Comparison of ENCODE assay signal across 21 mouse cellular contexts in the genomic region with DNA sequence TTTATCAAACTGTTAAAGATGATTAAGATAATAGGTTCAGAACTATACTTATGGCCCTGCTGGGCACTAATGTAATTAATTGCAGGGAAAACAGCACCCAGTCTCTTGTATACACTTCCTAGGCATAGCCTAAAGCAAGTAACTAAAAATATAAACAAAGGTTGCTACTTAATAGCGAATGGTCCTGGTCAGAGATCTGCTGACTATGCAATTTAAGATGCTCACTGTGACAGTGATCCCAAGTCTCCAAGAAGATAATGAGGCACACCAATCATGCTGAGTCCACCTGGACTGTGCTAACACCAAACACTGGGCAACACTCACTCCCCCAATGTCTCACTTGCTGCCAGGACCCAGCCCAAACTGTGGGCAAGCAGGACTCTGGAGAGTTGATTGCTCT. TPM values are rescaled to one million over a fixed set of nuclear protein-coding genes. Genes with fewer than 3 reads are reported as not detected.
"Had no signal": no experiment of that assay in that cellular context is flagged by ENCODE, and none has a peak within 500 bp of the region (broad histone marks: within the 10 kb centered on the region; RNA-seq: fewer than 3 reads in every experiment).

No protein-coding gene starts in this region.

- H3K4me2 ChIP-seq: neural tube, embryonic 13.5 days; neural tube, embryonic 15.5 days; stomach, embryonic 15.5 days had no signal

- H3K4me1 ChIP-seq: neural tube, embryonic 13.5 days; neural tube, embryonic 15.5 days; stomach, embryonic 15.5 days had no signal

- H3K27me3 ChIP-seq: neural tube, embryonic 15.5 days; stomach, embryonic 15.5 days had no signal

- H3K36me3 ChIP-seq: neural tube, embryonic 13.5 days; neural tube, embryonic 15.5 days; stomach, embryonic 15.5 days had no signal

- H3K4me3 ChIP-seq: neural tube, embryonic 13.5 days; neural tube, embryonic 15.5 days; stomach, embryonic 15.5 days had no signal

- DNase-seq: right cerebral cortex, adult 18-20 months; right cerebral cortex, postnatal 14 days; right cerebral cortex, postnatal 25 days; right cerebral cortex, postnatal 4 days; spleen, adult 18-20 months; thymus, adult 18-20 months; thymus, adult 2 months; thymus, postnatal 14 days; thymus, postnatal 25 days; thymus, postnatal 36 days; thymus, postnatal 4 days had no signal

- H3K9me3 ChIP-seq: neural tube, embryonic 13.5 days; neural tube, embryonic 15.5 days; stomach, embryonic 15.5 days had no signal

- H3K27ac ChIP-seq: neural tube, embryonic 13.5 days; neural tube, embryonic 15.5 days; stomach, embryonic 15.5 days; stomach, postnatal 0 days had no signal

- H3K9ac ChIP-seq: neural tube, embryonic 13.5 days; neural tube, embryonic 15.5 days; stomach, embryonic 15.5 days had no signal

RNA-seq across cellular contexts. Expression of gene Cd7, which starts 10.6 kb away (rescaled TPM):
- polyA plus RNA-seq: neural tube, embryonic 14.5 days; neural tube, embryonic 15.5 days had no signal

RNA-seq across cellular contexts. Expression of gene Sectm1b, which starts 13.5 kb away (rescaled TPM):
- total RNA-seq: neutrophil, adult 5-6 weeks had no signal
- polyA plus RNA-seq: neural tube, embryonic 13.5 days; neural tube, embryonic 14.5 days; neural tube, embryonic 15.5 days; spleen, adult 2 months; testis, adult 2 months; urinary bladder, adult 2 months had no signal

RNA-seq across cellular contexts. Expression of gene Sectm1a, which starts 31.2 kb away (rescaled TPM):
- total RNA-seq: neutrophil, adult 5-6 weeks had no signal
- polyA plus RNA-seq: neural tube, embryonic 13.5 days; neural tube, embryonic 14.5 days; neural tube, embryonic 15.5 days; stomach, embryonic 14.5 days had no signal
